Mouse (Mus musculus) hindbrain, postnatal 0 days (tissue): ENCODE measurements around the gene Armcx6. TPM values are rescaled to one million over a fixed set of nuclear protein-coding genes. Genes with fewer than 3 reads are reported as not detected.
"Not testable (repeated sequence)": the region's sequence is repeated elsewhere in the genome, so short reads cannot be mapped to it uniquely, and the experiment has no call there.

Experiments
- ATAC-seq: fragments of 200-750 bp; cut with Nextera tagmentation; 2 replicates; pipeline ENCODE4 v1.8.0; 2017; ENCODE audit warnings: mild to moderate bottlenecking, moderate TSS enrichment, moderate library complexity
- DNase-seq: peaks from one replicate; pipeline ENCODE4 v3.0.0-alpha.2; 2015; ENCODE audit warnings: low spot score
- H3K27ac ChIP-seq: fragments of 300-500 bp; sonication (generic); 2 replicates; pipeline ENCODE4 v1.5.1; 2014; ENCODE audit warnings: mild to moderate bottlenecking
- H3K27me3 ChIP-seq: fragments of 300-500 bp; sonication (generic); 2 replicates; pipeline ENCODE4 v1.6.1; 2014; ENCODE audit warnings: low read length, mixed read lengths; ENCODE audit not compliant: insufficient read depth
- H3K36me3 ChIP-seq: fragments of 300-500 bp; sonication (generic); 2 replicates; pipeline ENCODE4 v1.6.1; 2014; ENCODE audit warnings: low read length, mixed read lengths; ENCODE audit not compliant: insufficient read depth
- H3K4me1 ChIP-seq: fragments of 300-500 bp; sonication (generic); 2 replicates; pipeline ENCODE4 v1.6.1; 2014; ENCODE audit warnings: antibody characterized with exemption, low read length, mixed read lengths; ENCODE audit not compliant: insufficient read depth
- H3K4me2 ChIP-seq: fragments of 300-500 bp; sonication (generic); 2 replicates; pipeline ENCODE4 v1.6.1; 2014; ENCODE audit warnings: low read depth, mild to moderate bottlenecking, low read length, moderate library complexity, mixed read lengths
- H3K4me3 ChIP-seq: fragments of 300-500 bp; sonication (generic); 2 replicates; pipeline ENCODE4 v1.5.1; 2014; ENCODE audit warnings: low read length
- H3K9ac ChIP-seq: fragments of 300-500 bp; sonication (generic); replicated peaks from 2 replicates; pipeline ENCODE4 v1.6.1; 2014; ENCODE audit warnings: mild to moderate bottlenecking, low read length, moderate library complexity, mixed read lengths
- H3K9me3 ChIP-seq: fragments of 300-500 bp; sonication (generic); 2 replicates; pipeline ENCODE4 v1.6.1; 2016; ENCODE audit warnings: low read length, mixed read lengths
- CTCF ChIP-seq: IDR thresholded peaks from 2 replicates; pipeline ENCODE4 v1.5.1; 2016; ENCODE audit warnings: antibody characterized with exemption, control low read depth, low read depth
- WGBS: fragments of 180-500 bp; shearing (Covaris S2); extraction: QIAGEN DNeasy Blood & Tissue Kit; methylation state at CpG from one replicate; pipeline ENCODE4 v1.1.7; 2014; 5-methylcytosine and 5-hydroxymethylcytosine counted together
- polyA plus RNA-seq: library from polyadenylated mRNA; unstranded; fragments of >200 nt; fragmentation: Nextera tagmentation; extraction: Ambion mirVana; gene quantifications from 2 replicates; pipeline ENCODE4 v1.2.1, GENCODE M21; 2015
- total RNA-seq: library from RNA; depleted of rRNA; stranded (reverse); fragments of >200 nt; gene quantifications from 2 replicates; pipeline ENCODE4 v1.2.3, GENCODE M21; 2014

The Armcx6 gene
- total and polyA plus RNA-seq, 2 experiments from 2014 or later = 26.9 to 47.4 TPM

- Histone ChIP-seq H3K36me3 (no peaks in the 10 kb centered on the region), H3K4me3 (no peak overlapping the region), H3K4me1 (no peaks in the 10 kb centered on the region; the same call in 1 of the 2 replicates), H3K27me3 (no peaks in the 10 kb centered on the region), H3K4me2 (no peak overlapping the region), H3K27ac (no peak overlapping the region), H3K9ac (no peak overlapping the region), H3K9me3 (no peaks in the 10 kb centered on the region)
- DNase-seq = no peak
- no peak for ATAC-seq
- TF ChIP-seq CTCF = no peak
- WGBS = 46% methylated on average over 4 of the region's 4 CpGs
These were observed 1.4 kb upstream of the Armcx6 start for GRCm38 (mm10) chrX:134752584-134752983.

GRCm38 (mm10) chrX:134751910-134752309 lies 693 bp upstream of the Armcx6 start:
- Histone ChIP-seq H3K4me1 (no peaks in the 10 kb centered on the region; the same call in 1 of the 2 replicates), H3K36me3 (no peaks in the 10 kb centered on the region), H3K4me2 (no peak overlapping the region), H3K9ac (no peak overlapping the region), H3K9me3 (no peaks in the 10 kb centered on the region), H3K27ac (no peak overlapping the region), H3K4me3 (no peak overlapping the region), H3K27me3 (no peaks in the 10 kb centered on the region)
- no peak for DNase-seq
- no peak for ATAC-seq
- TF ChIP-seq CTCF = no peak
- 63% methylated on average over 2 of the region's 2 CpGs for WGBS

- Histone ChIP-seq H3K4me2 (no peak overlapping the region), H3K36me3 (no peaks in the 10 kb centered on the region), H3K27ac (no peak overlapping the region), H3K9ac (no peak overlapping the region), H3K4me3 (no peak overlapping the region), H3K9me3 (no peaks in the 10 kb centered on the region), H3K27me3 (no peaks in the 10 kb centered on the region), H3K4me1 (no peaks in the 10 kb centered on the region; the same call in 1 of the 2 replicates)
- ATAC-seq (peak; percentile 70), DNase-seq (peak; percentile 71)
- TF ChIP-seq CTCF = peak; percentile 81
- WGBS = 37% methylated on average over 5 of the region's 5 CpGs
These were observed 4.8 kb downstream of the Armcx6 start for GRCm38 (mm10) chrX:134746459-134746858.

DNA sequence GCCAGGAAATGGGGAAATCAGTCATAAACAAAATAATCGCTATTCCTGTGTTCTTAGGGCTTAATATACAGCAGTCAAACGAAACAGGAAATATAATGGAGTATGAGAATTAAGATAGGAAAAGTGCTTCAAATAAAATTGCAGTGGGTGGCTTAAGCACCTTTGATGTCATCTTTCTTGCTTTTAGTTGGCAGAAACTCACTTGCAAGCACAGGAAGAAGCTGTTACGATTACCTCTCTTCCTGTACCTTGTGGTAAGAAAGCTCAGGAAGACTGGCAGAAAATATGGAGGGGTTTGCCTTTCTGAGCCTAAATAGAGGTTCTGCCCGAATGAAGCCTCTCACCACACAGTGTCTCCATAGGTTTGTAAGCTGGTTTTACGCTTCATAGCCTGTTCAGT lies 9.4 kb downstream of the Armcx6 start:
- Histone ChIP-seq H3K4me1 (no peaks in the 10 kb centered on the region), H3K9me3 (no peaks in the 10 kb centered on the region), H3K27ac (no peak overlapping the region), H3K9ac (no peak overlapping the region), H3K4me3 (no peak overlapping the region), H3K36me3 (no peaks in the 10 kb centered on the region), H3K27me3 (no peaks in the 10 kb centered on the region), H3K4me2 (no peak overlapping the region)
- ATAC-seq (no peak), DNase-seq (no peak)
- TF ChIP-seq CTCF = no peak
- WGBS = 71% methylated on average over 5 of the region's 5 CpGs

GRCm38 (mm10) chrX:134739160-134739559 lies 12.1 kb downstream of the Armcx6 start:
- no peak for TF ChIP-seq CTCF
- no peak for DNase-seq
- no peaks in the 10 kb centered on the region for H3K9me3 ChIP-seq

DNA sequence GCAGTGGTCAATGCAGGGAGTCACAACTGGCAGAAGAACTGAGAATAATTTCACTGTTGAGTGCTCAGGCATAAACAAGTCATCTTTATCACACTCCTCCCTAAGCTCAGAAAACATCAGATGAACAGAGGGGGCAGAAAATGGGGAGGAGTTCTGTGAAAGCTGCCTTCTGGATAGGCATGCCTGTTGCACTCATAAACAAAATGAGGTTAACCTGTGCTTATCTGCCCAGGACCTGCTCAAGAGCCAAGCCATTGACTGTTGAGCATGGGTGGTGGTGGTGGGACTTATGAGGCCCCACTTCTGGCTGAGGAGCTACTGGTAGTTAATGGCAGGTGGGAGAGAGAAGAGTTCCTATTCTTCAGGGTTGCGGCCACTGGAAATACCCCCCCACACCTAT lies 13.4 kb downstream of the Armcx6 start:
- 100% methylated on average over 1 of the region's 1 CpGs for WGBS
- Histone ChIP-seq H3K4me3 (no peak overlapping the region), H3K27ac (no peak overlapping the region), H3K4me1 (no peaks in the 10 kb centered on the region), H3K4me2 (no peak overlapping the region), H3K27me3 (no peaks in the 10 kb centered on the region), H3K36me3 (no peaks in the 10 kb centered on the region), H3K9ac (no peak overlapping the region), H3K9me3 (no peaks in the 10 kb centered on the region)
- no peak for TF ChIP-seq CTCF
- no peak for ATAC-seq
- no peak for DNase-seq

More at GRCm38 (mm10) chrX:134739160-134739559, 12.1 kb downstream of the Armcx6 start:
- no peaks in the 10 kb centered on the region for H3K27me3 ChIP-seq
- no peak overlapping the region for H3K4me2 ChIP-seq
- no peaks in the 10 kb centered on the region for H3K36me3 ChIP-seq
- H3K4me3 ChIP-seq = no peak overlapping the region
- no peak for ATAC-seq
- no peak overlapping the region for H3K27ac ChIP-seq
- WGBS = 64% methylated on average over 4 of the region's 4 CpGs
- H3K4me1 ChIP-seq = no peaks in the 10 kb centered on the region
- H3K9ac ChIP-seq = no peak overlapping the region

DNA sequence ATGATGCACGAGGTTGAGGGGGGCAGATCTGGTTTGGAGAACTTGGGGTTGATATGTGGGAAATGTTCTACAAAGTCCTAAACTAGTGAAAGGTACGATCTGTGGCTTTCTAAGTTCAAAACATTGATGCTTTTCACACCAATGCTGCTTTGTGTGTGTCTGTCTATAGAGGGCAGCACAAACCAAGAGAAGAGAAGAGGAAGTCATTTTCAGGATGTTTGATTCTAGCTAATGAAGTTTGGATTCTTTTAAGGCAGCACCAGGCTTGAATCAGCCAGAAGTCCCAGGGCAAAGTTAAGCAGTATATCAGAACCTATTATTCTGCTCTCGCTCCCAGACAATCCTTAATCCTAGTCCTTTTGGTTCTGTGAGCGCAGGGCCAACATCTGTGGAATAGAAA lies 21.4 kb downstream of the Armcx6 start:
- peak; percentile 72 for TF ChIP-seq CTCF
- H3K36me3 ChIP-seq = no peaks in the 10 kb centered on the region
- H3K9ac ChIP-seq = no peak overlapping the region
- WGBS = 48% methylated on average over 4 of the region's 4 CpGs
- H3K27me3 ChIP-seq = no peaks in the 10 kb centered on the region
- H3K27ac ChIP-seq = no peak overlapping the region
- no peak overlapping the region for H3K4me2 ChIP-seq
- ATAC-seq (no peak), DNase-seq (peak; percentile 51)
- no peak overlapping the region for H3K4me3 ChIP-seq
- H3K4me1 ChIP-seq = no peaks in the 10 kb centered on the region
- no peaks in the 10 kb centered on the region for H3K9me3 ChIP-seq

DNA sequence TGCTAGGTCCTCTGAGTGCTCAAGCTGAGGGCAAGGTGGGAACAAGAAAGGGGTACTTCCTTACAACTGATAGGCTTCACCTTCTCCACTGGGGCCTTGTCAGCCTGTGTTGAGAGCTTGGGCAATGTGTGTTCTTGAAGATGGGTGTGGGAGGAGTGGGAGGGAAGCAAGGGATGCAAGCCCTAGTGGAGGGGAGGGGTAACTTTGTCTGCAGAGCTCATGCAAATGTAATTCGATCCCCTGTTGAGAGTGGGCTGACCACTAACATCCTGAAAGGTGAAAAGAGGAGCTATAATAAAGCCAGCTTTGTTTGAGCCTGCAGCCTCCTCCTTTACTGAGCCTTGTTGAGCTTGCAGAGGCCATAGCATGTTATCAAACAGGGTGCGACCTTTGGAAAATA lies 27.5 kb downstream of the Armcx6 start:
- not testable (repeated sequence) for H3K9ac ChIP-seq, H3K9me3 ChIP-seq, H3K4me1 ChIP-seq, H3K4me3 ChIP-seq, H3K4me2 ChIP-seq, H3K36me3 ChIP-seq, ATAC-seq, DNase-seq, H3K27me3 ChIP-seq, H3K27ac ChIP-seq
- WGBS = 26% methylated on average over 2 of the region's 2 CpGs
